Mouse (Mus musculus) A20 (cell line): ENCODE results near the gene Gm21954.

Experiments
- DNase-seq: peaks from one replicate; pipeline ENCODE4 v3.0.0-alpha.2; 2011; ENCODE audit warnings: low read depth, low spot score

The Gm21954 gene

GRCm38 (mm10) chr3:55462904-55463668 is 8.9 kb downstream of the Gm21954 start:
- DNase-seq = no peak

- DNase-seq = no peak
Observed at GRCm38 (mm10) chr3:55461685-55462655, 10.0 kb downstream of the Gm21954 start.

GRCm38 (mm10) chr3:55461092-55461491 is 10.9 kb downstream of the Gm21954 start:
- DNase-seq = no peak

- no peak for DNase-seq
Observed at GRCm38 (mm10) chr3:55452464-55452863, 19.5 kb downstream of the Gm21954 start.

DNA sequence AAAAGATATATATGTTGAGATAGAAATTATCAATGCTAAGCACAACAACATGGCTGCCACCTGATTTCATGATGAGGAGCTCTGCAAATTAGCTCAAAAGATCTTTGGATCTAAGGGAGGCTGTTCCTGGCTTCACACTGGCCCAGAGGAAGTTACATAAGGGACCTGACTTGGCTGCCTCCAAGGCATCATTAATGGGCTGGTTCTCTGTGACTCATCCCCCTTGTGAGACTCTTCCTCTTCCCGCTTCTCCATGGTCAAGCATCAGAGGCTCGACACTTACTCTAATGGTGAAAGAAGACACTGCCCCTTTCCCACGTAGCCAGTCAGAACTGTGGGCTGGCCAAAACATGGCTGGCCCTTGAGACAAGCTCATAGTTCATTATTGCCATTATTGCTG is 20.1 kb downstream of the Gm21954 start:
- DNase-seq = no peak

DNA sequence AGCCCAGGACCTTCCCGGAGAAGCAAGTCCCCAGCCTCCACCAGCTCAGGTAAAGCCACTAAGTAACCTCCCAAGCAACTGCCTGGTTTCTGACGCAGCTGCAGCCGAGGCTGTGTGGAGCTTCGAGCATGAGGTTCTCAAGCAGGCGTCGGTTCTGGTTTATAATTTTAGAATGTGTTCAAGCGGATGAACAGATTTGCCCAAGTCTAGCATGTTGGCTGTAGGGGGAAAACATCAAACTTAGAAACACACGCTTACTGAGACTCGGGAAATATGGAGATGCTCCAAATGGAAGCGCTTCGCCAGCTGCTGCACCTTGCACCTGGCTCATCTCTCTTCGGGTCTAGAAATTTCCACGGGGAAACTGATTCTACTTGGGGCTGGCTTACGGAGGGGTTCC is 21.0 kb downstream of the Gm21954 start:
- no peak for DNase-seq

DNA sequence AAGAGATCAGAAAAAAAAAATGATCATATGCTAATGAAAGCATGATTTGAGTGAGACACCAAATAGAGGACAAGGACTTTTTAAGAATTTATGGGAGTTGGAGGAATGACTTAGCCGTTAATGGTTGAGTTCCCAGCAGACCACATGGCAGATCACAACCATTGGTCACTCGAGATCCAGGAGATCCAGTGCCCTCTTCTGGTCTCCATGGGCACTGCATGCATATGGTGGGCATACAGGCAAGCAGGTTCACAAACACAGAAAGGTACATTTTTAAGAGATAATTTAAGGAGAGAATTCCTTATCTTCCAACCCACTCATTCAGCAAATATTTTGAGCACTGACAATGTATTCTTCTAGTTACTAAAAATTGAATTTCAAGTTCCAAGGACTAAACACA is 22.9 kb downstream of the Gm21954 start:
- no peak for DNase-seq

DNA sequence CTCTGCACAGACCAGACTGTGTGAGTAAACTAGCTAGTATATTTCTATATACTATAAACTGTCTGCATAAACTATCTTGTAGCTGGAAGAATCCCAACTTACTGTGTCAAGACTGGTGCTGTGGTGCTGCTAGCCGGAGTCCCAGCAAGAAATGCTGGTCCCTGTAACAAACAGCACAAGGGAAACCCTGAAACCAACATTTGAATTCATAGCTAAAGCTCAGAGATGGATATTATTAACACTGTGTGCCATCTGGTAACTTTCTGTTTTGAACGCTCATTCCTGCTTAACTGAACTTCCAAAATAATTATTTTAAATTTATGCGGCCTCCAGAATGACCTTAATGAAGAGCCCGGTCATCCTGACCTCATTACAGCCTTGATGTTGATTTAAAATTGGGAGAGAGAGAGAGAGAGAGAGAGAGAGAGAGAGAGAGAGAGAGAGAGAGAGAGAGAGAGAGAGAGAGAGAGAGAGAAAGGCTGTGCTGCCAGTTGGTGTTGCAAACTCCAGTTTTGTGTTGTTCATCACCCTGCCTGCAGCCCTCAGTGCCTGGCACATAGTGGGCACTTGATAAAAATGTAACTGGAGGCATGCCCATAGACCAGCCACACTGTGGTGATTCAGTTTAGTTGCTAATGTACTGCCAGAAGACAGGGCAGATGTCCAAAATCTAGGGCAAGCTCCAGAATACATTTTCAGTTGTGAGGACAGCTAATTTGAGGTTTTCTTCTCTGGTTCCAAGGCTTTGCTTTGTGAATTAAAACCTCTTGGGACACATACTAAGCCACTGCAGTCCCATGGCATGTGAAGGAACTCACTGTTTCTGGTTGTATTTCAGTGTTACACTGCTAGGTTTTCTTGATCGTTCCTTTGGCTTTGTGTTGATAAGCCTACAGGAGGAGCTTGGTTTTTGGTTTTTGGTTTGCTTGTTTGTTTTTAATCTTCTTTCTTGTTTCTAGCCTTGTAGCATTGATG is 24.2 kb downstream of the Gm21954 start:
- DNase-seq = no peak

DNA sequence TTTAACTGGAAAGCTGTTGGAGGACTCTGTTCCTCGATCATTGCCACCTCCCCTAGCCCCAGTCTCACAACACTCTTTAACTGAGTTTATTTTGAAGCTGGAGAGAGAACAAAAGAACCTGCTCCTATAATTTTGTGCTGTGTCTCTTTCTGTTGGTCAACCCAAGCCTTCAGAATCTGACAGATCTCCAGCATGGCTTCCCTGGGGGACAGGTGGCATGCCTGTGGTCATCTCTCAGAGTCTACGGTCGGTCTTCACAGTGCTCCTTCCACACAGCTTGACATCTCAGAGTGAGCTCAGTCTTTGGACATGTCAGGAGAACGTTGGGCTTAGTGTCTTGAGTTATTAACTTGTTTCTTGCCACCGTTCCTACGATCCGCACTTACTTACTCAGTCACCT is 25.3 kb downstream of the Gm21954 start:
- no peak for DNase-seq

GRCm38 (mm10) chr3:55443725-55444124 is 28.3 kb downstream of the Gm21954 start:
- DNase-seq = no peak

- DNase-seq = no peak
Observed at GRCm38 (mm10) chr3:55443271-55443670, 28.7 kb downstream of the Gm21954 start.

GRCm38 (mm10) chr3:55442012-55442645 is 29.9 kb downstream of the Gm21954 start:
- DNase-seq = no peak

DNA sequence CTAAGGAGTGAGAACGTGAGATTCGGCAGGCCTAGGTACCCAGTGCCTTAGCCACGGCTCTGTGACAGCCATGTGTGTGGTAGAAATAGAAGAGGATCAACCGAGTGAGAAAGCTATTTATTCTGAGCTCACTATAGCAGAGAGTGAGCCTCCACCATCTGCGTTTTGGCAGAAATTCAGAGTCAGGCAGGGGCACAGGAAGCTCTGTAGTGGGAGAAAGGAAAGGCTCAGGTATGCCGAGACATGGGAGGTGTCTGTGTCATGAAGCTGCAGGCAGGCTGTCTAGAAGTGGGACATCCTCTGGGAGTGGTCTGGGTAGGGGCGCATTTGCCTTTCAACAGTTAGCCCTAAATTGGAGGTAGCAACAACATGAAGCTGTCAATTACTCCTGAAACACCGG is 31.7 kb downstream of the Gm21954 start:
- no peak for DNase-seq

- DNase-seq = no peak
Observed at GRCm38 (mm10) chr3:55438824-55439446, 33.1 kb downstream of the Gm21954 start.

DNA sequence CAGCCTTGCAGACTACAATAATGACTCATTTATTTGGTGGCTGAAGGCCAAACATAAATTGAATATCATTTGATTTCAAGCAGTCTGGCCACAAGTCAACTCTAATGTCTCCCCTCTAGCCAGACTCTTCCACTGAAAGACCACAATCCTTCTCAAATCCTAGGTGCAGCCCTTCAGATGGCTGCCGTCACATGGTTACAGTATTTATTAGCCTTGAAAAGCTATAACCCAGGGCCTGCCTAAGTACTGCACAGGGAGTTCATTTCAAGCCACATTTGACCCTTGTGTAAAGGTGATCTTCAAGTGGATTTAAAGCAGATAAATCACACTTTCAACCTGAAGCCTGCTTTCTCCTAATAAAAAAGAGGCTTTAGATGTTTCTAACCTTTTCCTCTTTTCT is 37.7 kb downstream of the Gm21954 start:
- DNase-seq = no peak

- DNase-seq = no peak
Observed at GRCm38 (mm10) chr3:55431223-55431622, 40.8 kb downstream of the Gm21954 start.

DNA sequence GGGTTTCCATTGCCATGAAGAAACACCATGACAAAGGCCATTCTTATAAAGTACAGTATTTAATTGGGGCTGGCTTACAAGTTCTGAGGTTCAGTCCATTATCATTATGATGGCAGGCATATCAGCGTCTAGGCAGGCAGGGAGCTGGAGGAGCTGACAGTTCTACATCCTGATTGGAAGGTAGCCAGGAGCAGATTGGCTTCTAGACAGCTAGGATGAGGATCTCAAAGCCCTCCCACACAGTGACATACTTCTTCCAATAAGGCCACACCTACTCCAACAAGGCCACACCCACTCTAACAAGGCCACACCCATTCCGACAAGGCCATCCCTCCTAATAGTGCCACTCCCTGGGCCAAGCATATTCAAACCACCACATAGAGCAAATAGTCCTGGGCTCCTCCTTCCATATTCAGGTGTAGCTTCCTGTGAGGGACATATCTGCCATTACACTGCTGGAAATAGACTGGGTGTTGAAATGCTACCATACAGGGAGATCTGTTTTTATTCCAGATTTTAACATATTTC is 41.9 kb downstream of the Gm21954 start:
- no peak for DNase-seq

DNA sequence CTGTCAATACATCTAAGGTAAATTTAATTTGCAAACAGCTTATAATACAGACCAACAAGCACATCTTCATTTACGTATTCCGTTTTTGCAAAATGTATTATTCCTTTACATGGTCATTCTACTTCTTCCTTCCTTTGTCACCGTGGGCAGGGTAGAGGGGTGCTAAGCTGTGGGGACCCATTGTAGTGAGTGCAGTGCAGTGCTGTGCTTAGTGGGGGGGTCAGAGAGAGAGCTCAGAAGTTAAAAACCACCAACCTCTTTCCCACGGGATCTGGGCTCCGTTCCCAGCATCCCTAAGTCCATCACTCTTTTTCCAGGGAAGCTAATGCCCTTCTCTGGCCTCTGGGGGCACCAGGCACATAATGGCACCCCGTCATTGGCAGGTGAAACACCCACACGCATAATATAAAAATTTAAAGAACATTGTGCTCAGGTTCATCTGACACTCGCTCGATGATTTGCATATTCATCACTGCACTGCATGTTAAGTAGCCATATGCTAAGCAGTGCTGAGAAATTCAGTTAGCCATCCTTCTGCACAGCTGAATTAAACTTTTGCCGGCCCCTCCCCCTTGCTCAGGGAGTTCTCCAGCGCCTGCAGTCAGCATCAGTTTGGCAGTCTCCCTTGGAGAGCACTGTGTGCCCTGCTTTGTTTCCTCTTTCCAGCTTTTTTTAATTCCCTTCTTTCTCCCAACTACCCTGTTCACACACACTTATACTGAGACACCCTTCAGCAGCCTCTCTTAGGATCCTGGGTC is 48.2 kb downstream of the Gm21954 start:
- DNase-seq = no peak

DNA sequence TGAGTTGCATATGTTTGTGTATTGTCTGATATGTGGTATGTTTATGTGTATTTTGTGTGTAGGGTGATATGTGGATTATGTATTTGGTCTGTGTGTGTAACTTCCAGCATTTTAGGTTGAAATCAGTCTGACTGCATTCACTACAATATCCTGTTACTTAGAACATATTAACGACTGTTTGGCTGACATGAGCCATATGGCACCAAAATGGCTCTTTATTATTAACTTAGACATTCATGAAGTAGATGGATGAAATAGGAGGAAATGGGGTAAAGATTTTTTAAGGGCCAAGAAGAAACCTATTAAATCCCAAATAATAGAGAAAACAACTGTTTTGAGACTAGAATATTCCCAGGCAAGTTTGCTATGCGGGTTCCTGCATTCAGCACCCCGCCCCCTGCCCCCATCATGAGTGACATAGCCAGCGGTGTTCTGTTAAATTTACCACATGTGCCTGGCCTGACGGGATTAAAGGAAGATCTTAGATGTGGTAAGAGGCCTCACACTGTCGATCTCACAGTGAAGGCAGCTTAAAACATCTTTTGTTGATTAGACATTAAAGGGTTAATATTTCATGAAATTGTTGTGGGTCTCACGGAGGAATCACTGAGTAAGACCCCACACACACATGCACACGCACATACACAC is 51.5 kb downstream of the Gm21954 start:
- no peak for DNase-seq
